Mouse (Mus musculus) liver, embryonic 14.5 days (tissue): Measurements from ENCODE around the gene 1700001C19Rik.

Experiments
- CTCF ChIP-seq: IDR thresholded peaks from 2 replicates; pipeline ENCODE4 v1.5.1; 2016; ENCODE audit warnings: antibody characterized with exemption, low read depth, control low read depth
- EP300 ChIP-seq: IDR thresholded peaks from 2 replicates; pipeline ENCODE4 v1.6.1; 2016; ENCODE audit warnings: antibody characterized with exemption, low read depth

GRCm38 (mm10) chr17:47424186-47424585 lies 13.0 kb downstream of the 1700001C19Rik start:
- TF ChIP-seq CTCF = no peak
- TF ChIP-seq EP300 = no peak
